Mouse (Mus musculus) right cerebral cortex, postnatal 10 days (tissue): ENCODE measurements around the gene Tmem35b.

Source experiments
- DNase-seq, 2 experiments: peaks; one replicate each; pipeline ENCODE4 v3.0.0; 2021; ENCODE audit warnings: low spot score in 2 of 2

Tmem35b gene

GRCm38 (mm10) chr4:127168211-127168913, 44.9 kb downstream of the Tmem35b start:
- peak; percentile 84 to 86 for DNase-seq

- peak in 1 of 2 experiments; percentile 70 for DNase-seq
Measured at GRCm38 (mm10) chr4:127168914-127169345, 45.4 kb downstream of the Tmem35b start, which contains the start of gene Dlgap3. TSS of gene Dlgap3 (plus strand) at chr4:127169204.

- DNase-seq: peak in 1 of 2 experiments; percentile 68
Measured at GRCm38 (mm10) chr4:127169346-127170221, 46.1 kb downstream of the Tmem35b start.

GRCm38 (mm10) chr4:127170866-127171265, 47.4 kb downstream of the Tmem35b start:
- DNase-seq: peak; percentile 80 to 82

GRCm38 (mm10) chr4:127171341-127171905, 47.9 kb downstream of the Tmem35b start:
- peak in 1 of 2 experiments; percentile 34 for DNase-seq

- no peak for DNase-seq
Measured at GRCm38 (mm10) chr4:127172119-127172518, 48.6 kb downstream of the Tmem35b start.

DNA sequence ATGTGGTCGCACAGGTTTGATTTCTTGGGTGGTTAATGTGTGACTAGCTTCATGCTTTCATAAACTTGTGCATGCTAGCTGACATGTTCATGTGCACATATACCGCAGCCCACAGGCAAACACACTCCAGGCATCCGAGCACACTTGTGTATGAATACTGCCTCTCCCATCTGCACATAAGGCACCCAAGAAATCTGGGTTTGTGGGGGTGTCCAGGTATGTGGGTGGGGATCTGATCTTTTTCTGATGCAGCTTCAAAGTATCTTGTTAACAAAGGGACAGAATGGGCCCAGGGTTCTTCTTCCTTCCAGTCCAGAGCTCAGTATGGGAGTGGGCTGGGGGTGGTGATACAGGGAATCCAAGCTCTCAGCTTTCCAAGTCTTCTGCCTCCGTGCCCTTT, 49.1 kb downstream of the Tmem35b start:
- no peak for DNase-seq

DNA sequence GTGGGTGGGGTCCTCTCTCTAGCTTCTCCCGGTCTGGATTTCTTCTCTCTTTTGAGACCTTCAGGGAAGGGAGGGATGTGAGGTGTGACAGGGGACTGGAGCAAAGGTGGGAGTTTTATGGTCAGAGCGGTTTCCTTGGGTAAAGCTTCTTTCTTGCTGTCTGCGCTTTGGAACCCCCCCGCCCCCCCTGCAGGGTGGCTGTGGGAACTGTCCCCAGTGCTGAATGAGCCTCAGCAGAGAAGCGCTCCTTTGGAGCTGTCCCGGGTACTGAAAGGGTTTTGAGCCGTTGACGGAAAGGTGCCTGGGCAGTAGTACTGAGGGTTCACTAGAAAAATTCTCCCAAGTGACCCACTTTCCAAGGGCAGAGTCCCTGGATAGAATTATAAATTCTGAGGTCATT, 50.0 kb downstream of the Tmem35b start:
- no peak for DNase-seq

DNA sequence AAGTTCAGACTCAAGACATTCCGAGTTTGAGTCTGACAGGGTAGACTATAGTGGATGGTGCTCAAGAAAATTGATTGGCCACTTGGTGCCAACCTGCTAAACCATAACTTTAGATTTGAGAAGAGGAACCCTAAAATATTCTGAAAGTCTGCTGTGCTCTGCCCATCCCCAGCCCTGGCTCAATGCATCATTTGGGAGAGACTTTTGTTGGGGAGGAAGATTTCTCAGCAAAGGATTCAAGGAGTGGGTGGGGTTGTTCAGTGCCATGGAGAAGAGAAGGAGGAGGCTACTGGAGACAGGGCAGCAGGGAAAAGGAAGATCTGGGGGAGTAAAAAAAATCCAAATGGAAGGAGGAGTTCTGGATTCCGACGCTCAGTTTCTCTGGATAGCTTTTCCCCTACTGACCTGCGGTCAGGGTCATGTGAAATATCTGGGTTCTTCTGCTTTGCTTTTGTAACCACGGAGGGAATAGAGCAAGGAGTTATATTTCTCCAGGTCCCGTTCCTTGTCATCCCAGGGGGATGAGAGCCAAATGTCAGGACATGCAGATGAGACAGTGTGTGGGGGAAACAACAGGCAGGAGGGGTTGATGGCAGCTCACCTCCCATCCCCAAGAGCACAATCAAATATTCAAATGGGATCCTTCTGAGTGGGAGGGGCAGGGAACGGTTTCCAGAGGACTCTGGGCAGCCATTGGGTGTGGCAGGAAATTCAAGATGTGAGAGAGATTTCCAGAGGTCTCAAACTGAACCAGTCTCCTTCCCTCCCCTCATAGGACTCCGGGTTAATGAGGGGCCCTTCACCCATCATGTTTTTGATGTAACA, 50.8 kb downstream of the Tmem35b start:
- no peak for DNase-seq

- DNase-seq: no peak
Measured at GRCm38 (mm10) chr4:127174900-127175278, 51.4 kb downstream of the Tmem35b start.

DNA sequence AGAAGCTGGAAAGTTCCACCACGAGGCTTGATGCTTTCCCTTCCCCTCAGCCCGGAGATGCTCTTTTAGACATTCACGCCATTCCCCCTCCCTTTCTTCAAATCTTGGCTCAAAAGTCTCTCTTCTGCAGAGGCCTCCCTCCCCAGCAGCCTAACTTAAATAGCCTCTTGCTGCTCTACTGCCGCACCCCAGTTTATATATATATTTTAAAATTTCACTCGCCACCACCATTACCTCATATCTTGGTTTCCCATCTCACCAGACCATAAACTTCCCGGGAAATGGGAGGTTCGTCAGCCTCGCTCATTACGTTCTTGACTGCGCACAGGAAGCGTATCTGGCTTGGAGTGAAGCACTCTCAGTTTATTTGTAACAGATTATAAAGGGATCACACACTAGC, 54.5 kb downstream of the Tmem35b start:
- peak in 1 of 2 experiments; percentile 48 for DNase-seq

DNA sequence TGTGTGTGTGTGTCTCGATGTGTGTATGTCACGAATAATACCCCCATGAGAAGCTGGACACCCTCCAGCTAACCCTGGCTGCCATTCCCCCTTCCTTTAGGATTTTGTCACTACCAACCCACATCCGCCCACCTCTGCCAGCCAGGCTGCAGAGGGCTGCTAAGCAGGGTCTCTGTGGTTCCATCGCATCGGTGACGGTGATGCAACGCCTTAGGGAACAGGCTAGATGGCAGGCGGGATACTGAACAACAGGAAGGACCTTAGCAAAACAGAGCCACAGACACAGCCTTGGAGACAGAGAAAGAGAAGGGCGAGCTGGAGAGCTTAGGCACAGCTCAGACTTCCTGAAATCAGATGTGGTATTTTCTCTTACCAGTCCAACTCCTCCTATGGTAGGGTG, 55.2 kb downstream of the Tmem35b start:
- peak in 1 of 2 experiments; percentile 52 for DNase-seq
